Mouse (Mus musculus): Measurements from ENCODE around the gene Mafg.

DNA sequence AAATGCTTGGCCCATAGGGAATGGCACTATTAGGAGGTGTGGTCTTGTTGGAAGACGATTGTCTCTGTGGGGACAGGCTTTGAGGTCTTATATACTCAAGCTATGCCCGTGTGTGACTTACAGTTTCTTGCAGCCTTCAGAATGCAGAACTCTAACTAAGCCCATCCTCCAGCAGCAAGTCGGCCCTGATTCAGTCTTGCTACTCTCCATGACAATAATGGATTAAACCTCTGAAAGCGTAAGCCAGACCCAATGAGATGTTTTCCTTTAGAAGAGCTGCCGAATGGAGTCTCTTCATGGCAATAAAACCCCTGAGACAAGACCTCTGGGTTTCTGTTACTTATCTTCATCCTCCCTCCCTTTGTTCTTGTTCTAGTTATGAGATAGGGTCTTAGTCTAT lies 1.4 kb upstream of the Mafg start:
- TF ChIP-seq EP300 (IDR thresholded peaks at IDR 0.05; ENCODE audit: low read depth in 1 of 2, low read length in 2 of 2) (no peak), CTCF (IDR thresholded peaks at IDR 0.05 in 2 of 3, conservative IDR thresholded peaks at IDR 0.05 in 1 of 3; ENCODE audit: control insufficient read depth in 1 of 3, insufficient read depth in 1 of 3, low read depth in 2 of 3, low read length in 3 of 3, poor library complexity in 1 of 3, severe bottlenecking in 1 of 3) (no peak), MYC (IDR thresholded peaks at IDR 0.05; ENCODE audit: low read depth, low read length) (no peak), POLR2A (IDR thresholded peaks at IDR 0.05; ENCODE audit: control insufficient read depth in 1 of 2, insufficient read depth in 1 of 2, low read depth in 1 of 2, low read length in 2 of 2, poor library complexity in 1 of 2) (no peak)
